Mouse (Mus musculus): ENCODE data around the gene Tmem26.
A peak's percentile ranks its signal among the peaks of the same experiment; 100 is the strongest.

Tmem26 gene

DNA sequence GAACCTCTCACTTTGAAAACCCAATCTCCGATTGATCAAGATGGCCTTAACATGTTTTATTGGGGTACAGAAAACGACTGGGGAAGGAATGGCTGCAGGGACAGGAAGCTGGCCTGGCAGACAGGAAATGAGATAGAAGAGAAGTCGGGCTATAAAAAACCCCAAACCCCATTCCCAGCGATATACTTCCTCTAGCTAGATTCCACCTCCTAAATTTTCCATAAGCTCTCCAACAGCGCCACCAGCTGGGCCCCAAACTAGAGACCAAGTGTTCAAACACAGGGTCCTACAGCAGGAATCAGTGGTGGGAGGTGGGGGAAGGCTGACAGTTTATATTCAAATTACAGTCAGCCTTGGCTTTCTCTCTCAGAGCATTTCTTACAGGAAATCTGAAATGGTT, 35.8 kb downstream of the Tmem26 start:
- peak; percentile 23 to 34 for DNase-seq

DNA sequence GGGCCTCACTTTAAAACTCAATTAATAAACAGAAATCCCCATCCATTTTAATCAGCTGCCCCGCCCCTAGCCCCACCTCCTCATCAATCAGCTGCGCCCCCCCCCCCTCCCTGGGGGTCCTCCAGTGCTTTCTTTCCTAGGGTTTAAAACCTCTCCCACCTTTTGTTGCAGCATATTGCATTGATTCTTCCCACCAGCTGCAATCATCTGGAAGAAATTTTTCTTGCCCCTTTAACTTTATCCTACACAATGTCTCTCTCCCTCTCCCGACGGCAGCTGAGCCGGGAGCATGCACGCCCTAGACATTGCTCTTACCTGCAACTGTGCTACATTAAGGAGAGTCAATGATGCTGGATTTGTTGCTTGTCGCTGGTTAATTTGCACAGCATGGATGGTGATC, 36.3 kb downstream of the Tmem26 start:
- DNase-seq: no peak

DNA sequence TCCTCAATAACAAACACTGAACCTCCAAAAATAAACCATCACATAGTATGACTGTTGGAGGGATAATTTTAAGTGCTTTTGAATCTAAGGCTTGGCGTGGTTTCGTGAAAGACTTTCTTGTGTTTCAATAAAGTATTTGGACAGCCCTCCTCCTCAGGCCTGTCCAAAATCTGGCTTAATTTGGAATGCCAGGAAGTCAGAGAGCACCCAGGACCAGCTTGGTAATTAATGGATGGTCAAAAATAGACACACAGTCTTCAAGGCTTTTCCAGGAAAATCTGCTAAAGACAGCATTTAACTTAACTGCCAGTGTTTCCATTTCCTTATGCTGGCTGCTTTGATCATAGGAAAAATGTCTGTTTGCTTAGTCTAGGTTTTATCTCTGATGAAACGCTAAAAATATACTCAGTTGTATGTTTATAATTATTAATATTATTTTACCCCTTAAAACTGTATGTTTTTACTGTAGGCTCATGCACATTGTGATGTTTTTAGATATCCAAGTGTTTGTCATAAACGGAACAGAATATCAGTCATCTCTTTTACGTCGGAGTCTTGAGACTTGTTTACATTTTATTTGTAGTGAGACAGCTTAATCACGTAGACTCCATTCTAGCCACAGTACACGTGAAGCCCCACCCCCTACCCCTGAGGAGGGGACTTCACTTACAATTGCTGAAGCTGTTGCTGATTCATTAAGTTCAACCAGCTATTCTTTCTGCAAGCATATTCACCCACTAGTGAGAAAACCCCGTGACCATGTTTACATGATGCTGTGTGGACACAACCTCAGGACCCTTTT, 57.8 kb downstream of the Tmem26 start:
- no peak for DNase-seq

DNA sequence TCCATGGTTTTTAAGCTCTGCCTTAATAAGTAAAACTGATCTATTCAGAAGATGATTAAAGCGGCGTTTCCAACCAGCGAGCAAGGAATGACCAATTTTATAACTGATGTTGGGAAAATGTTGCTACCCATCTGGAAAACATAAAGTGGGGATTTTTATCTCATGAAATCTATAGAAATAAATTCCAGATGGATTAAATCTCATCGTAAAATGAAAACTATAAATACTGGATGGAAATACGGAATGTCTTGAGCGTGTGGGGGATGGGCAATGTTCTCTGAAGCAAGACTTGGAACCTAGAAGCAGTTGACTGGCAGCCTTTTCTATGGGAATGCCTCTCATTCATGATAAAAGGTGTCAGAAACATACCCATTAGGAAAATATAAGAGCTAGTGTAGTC, 59.3 kb downstream of the Tmem26 start:
- DNase-seq: no peak

DNA sequence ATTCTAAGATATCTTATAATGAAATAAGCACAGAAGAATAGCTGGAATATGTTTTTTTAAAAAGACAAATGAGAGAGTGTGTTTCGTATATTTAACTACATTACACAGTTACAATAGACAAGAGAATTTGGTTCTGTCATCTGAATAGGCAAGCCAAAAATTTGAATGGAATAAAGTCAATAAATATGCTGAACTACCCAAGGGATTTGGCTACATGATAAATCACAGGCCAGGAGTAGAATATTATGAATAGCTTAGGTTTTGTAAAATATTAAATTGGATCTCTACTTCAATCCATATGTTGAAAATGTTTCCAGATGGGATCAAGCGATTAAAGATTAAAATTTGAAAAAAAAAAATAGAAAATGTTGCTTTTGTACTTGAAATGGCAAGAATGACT, 60.4 kb downstream of the Tmem26 start:
- DNase-seq: no peak

DNA sequence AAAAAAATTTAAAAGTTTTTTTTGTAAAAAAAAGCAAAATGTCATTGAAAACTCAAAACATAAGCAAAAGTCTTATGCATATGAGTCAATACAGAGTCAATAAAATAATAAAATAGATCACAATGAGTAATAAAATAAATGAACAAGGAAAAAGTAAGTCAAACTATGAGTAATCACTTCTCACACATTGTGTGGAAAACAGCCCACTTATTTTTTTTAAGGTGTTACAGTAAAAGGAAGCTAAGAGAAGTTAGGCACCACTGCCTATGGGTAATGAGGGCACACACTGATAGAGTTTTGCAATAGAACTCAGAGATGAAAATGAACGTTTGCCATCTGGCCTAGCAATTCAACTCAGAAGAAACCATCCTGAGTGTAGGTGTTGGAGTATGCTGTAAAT, 61.0 kb downstream of the Tmem26 start:
- no peak for DNase-seq

DNA sequence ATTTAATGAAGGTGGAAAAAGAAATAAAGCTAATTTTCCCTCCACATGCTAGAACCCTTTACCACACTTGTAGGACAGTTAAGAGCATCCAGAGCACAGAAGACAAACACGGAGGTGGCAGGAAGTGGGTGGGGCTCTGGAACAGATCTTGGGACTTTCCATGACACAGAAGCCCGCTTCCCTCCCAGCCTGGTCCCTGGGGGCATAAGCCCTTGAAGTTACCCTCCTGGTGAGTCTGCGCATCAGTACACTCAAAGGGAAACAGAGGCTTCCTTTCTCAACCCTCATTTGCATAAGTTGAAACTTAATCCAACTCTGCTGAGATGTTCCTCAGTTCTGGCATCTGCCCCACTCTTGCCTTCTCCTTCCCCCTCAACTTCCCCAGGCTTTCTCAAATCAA, 72.0 kb downstream of the Tmem26 start:
- peak; percentile 3 to 8 for DNase-seq

DNA sequence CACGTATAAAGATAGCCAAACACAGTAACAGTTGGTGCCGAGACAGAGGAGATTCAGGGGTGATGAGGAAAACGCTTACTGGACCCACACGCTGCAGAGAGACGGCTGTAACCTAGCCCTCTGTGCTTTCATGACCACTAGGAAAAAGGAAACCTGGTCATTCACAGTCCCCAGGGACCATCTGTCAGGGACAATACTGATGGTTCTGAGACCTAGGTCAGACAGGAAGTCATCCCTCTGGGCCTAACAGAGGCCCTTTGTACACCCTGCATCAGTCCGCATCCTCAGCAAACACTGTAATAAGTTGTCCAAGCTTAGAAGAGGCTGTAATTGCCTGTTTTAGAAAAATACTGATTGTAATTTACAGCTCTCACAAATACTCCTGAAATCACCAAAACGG, 76.4 kb downstream of the Tmem26 start:
- DNase-seq: no peak

DNA sequence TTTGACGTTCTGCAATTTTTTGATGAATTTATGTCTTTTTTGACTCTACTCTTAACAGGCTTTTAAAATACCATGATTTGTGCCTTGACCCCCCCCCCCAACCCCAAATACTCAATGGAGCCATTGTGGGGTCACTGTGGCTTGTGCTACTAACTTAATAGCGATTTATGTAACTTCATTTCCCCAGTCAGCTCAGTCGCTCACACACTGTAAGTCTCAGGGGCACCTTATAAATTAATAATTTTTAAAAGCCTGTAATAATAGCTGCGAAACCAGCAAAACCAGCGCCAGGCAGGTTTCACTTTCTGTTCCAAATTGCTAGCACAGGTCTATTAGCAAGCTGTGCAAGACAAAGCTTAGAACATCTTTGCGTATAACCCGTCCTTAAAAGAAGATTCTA, 76.9 kb downstream of the Tmem26 start:
- no peak for DNase-seq

DNA sequence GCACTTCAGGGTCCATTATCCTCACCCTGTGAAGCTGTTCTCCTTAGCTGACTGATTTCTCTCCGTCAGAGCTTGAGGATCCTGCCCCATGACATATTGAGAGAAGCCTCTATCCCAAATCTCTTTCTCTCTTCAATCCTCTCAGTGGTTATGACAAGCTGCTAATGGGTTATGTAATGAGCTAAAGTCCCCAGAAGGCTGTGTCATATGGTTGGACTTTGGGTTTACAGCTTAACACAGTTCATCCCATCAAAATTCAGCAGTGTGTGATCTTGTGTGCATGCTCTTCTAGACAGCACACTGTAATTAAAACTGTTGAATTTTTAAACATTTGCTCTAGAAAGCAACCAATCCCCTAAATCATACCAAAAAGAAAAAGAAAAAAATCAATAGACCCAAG, 82.9 kb downstream of the Tmem26 start:
- no peak for DNase-seq

DNA sequence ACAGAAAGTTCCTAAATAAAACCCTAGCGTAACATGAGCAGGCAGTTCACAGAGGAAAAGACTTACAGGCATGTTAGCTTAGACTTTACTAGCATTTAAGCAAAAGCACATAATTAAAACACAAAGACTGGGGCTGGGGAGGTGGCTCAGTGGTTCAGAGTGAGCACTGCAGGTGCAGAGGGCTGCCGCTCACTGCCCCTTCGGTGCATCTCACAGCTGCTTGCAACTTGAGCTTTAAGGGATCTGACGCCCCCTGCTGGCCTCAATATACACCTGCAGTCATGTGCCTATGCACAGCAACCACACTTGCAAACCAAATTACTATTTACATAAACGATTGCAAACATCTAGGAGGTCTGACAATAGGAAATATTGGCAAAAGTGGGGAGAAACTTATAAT, 87.5 kb downstream of the Tmem26 start:
- no peak for DNase-seq

DNA sequence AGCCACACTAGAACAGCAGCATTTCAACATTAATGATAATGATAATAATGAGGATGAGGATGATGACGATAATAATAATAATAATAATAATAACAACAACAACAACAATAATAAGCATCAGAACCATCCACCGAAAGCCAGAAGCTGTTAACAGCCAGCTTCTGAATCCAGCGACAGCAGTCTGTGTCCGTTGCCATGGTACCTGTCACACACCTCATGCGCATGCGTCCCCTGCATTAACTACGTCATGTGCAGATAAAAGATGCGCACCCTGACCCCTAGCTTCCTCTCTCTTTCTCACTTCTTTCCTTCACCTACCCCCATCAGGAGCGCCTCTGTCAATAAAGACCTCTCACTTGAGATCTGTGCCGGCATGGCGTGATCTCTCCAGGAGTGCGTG, 89.3 kb downstream of the Tmem26 start:
- DNase-seq: no peak

DNA sequence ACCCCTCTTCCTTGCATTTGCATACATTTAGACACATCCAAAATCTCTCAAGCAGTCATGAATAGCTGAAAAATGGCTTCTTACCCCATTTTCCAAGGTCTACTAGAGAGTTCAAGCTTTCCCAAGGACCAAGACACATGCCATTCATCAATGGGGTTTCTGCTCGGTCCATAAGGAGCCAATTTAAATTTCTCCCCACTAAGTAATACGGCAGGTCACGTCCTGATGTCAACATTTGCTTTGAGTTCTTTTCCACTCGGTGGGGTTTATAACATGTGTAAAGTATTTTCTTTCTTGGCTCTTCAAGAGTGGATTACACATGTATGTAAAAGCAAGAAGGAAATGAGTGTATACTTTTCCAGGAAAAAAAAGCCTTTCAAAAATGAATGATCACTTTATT, 93.8 kb downstream of the Tmem26 start:
- no peak for DNase-seq

DNA sequence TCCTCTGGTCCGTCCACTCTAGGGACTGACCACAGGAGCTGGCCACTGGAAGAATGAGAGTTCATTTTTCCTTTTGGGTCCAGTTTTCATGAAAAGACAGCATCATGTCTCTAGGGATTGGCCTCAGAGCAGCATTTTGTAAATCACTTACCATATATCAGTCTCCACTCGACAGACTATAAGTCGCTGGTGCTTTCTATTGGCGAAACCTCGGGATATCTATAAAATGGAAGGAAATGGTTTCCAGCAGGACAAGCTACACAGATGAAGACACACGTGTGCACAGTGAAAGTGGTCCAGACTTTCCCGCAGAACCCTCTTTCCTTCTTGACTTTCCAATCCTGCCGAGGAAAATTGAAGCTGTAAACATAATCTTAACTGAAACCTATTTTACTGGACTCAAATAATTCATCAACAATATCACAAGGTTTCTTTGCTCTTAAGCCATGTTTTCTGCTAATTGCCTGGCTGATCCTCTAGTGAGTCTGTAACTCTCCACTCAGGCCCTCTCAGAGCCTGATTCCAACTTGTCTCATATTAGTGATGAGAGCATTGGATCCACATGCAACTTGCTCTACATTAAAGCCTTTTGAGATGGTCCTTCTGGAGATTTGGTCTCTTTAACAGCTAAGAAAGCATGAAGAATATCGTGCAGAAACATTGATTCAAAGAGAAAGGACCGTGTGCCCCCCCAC, 94.8 kb downstream of the Tmem26 start:
- DNase-seq: no peak

DNA sequence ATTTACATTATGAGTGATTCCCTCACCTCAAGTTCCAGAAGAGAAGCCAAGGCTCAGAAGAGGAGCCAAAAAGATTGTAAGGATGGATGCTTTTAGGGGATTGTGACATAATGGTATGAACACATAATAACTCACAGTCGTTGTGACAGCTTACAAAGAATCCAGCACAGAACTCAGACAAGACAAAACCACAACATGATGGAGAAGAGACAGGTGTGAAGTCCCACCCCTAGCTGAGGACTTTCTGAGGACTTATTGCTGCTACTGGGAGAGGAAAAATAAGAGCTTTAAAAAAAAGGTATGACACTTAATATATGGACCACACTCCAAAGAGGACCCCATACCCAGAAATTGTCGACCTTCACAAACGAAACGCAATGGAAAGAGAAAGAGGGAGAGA, 101.1 kb downstream of the Tmem26 start:
- no peak for DNase-seq

Data from lung, adult 18-20 months (tissue).